Mouse (Mus musculus) brain, embryonic 14.5 days (tissue): ENCODE measurements around the gene Jup. TPM values are rescaled to one million over a fixed set of nuclear protein-coding genes. Genes with fewer than 3 reads are reported as not detected.

ENCODE experiments used
- DNase-seq: peaks from one replicate; pipeline ENCODE4 v3.0.0-alpha.2; 2011; ENCODE audit warnings: low read depth
- CTCF ChIP-seq: fragments of 200-500 bp; IDR thresholded peaks from 2 replicates; pipeline ENCODE4 v1.5.1; 2012; ENCODE audit warnings: inconsistent platforms, mild to moderate bottlenecking, moderate library complexity, borderline replicate concordance; ENCODE audit not compliant: insufficient read depth, insufficient read length; ENCODE audit errors: extremely low read depth
- POLR2A ChIP-seq: fragments of 200-500 bp; IDR thresholded peaks from 2 replicates; pipeline ENCODE4 v1.6.1; 2012; ENCODE audit warnings: mild to moderate bottlenecking, inconsistent platforms, borderline replicate concordance; ENCODE audit not compliant: poor library complexity, insufficient read depth, insufficient read length, severe bottlenecking; ENCODE audit errors: extremely low read depth
- polyA plus RNA-seq: library from polyadenylated mRNA; depleted of rRNA; stranded (reverse); fragments of >200 nt; gene quantifications from 2 replicates; pipeline ENCODE4 v1.2.3, GENCODE M21; 2012

The Jup gene
- polyA plus RNA-seq, 1 experiment, result 94.2 TPM

DNA sequence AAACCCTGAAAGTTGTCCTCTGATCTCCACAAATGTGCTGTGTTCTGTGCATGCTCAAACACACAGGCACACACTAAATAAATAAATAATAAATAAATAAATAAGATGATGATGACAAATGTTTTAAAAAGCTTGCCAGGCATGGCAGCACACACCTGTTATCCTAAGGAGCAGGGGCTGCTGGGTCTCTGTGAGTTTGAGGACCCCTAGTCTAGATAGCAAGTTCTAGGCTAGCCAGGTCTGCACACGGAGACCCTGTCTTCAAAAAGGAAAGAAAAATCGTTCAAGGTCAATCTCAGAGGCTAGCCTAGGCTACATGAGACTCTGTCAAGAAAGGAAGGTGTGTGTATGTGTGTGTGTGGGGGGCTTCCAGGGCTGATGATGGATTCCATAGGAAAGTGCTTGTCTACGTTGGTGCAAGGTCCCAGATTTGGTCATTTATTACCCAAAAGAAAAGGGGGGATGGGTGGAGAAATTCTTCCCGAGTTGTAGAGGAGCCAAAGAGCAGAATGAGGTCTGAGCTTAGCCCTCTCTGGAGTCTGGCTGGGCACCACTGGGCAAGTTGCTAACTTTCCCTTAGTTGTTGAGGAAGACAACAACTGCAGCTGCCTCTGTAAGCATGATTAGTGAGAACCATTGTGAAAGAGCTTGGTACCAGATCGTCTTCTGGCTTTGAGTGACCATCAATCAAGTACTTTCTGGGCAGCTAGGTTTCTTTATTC lies 3.0 kb downstream of the Jup start:
- no peak for TF ChIP-seq CTCF
- DNase-seq, result no peak

DNA sequence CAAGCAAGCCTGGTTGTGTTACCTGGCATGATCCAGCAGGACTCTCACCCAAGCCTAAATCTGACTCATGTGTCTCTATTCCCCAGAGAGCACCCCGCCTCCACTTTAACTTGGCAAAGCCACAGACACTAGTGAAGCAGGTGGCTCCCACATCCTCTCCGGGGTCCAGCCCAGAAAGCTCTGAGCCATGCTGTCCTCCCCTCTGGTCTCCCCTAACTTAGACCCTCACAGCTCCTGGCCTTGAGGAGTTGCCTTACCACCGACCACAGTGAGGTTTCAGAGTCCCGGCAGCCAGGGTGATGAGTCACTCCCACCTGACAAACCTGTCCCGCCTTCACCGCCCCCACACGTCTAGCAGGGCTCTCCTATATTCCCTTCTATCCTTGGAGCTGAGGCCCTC lies 3.8 kb downstream of the Jup start:
- TF ChIP-seq POLR2A (no peak), CTCF (no peak)
- no peak for DNase-seq

DNA sequence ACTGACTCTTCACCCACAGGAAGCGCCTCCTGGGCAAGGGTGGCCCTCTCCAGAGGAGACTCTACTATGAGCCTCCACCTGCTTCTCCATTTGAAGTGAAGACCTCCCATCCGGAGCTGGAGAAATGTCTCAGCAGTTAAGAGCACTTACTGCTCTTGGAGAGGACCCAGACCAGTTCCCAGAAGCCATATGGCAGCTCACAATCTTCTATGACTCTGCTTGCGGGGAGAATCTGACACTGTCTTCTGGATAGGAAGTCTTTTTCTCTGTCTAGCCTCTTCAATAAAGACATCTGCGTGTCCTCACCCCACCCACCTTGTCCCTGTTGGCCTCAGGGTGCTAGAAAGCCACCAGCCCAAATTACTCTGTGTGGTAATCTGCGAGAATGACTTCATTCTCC lies 4.6 kb downstream of the Jup start:
- DNase-seq, result no peak
- no peak for TF ChIP-seq CTCF
- TF ChIP-seq POLR2A, result no peak

DNA sequence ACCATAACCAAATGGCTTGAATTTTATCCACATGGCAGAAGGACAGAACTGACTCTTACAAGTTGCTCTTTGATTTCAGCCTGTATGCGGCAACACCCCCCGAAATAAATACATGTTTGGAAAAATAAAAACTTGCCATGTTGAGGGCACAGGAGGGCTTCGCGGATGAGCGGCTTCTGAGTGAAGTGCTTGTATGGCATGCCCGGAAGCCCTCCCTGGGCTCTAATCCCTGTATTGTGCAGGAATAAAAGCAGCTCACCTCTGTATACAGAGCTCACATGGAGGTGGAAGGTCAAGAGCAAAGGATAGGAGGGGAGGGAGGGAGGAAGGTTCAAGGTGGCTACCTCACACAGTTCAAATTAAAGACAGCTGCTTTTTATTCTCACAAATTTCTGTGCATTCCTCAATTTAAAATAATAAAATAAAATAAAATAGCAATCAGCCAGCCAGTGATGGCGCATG lies 5.6 kb downstream of the Jup start:
- no peak for TF ChIP-seq POLR2A
- no peak for TF ChIP-seq CTCF
- DNase-seq, result no peak

DNA sequence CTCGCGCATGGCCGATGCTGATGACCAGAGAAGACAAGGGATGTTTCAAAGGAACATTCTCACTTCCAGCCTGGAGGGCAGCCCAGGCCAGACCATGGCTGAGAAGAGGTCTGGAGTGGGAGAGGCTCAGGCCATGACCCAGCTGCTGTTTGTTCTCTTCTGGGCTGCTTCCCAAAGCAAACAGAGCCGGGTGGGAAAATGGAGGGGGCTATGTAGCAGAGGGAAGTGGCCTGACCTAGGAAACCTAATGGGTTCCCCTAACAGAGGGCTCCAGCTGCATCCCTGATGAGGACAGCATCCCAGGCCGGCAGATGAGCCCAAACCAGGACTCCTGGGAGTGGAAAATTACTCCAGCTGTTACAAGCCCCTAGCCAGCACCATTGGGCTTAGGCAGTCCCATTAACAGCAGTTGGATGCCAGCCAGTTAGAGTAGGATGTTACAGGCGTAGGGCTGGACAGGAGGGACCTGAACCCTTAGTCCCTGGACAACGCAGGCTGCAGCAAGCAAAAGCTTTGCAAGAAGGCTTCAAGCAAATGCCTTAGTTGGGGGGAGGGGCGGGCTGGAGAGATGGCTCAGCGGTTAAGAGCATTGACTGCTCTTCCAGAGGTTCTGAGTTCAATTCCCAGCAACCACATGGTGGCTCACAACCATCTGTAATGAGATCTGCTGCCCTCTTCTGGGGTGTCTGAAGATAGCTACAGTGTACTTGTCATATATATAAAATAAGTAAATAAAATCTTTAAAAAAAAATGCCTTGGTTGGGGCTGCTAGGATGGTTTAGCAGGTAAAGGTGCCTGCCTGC lies 6.3 kb downstream of the Jup start:
- peak; percentile 51 for DNase-seq
- TF ChIP-seq CTCF, result no peak
- TF ChIP-seq POLR2A, result no peak

DNA sequence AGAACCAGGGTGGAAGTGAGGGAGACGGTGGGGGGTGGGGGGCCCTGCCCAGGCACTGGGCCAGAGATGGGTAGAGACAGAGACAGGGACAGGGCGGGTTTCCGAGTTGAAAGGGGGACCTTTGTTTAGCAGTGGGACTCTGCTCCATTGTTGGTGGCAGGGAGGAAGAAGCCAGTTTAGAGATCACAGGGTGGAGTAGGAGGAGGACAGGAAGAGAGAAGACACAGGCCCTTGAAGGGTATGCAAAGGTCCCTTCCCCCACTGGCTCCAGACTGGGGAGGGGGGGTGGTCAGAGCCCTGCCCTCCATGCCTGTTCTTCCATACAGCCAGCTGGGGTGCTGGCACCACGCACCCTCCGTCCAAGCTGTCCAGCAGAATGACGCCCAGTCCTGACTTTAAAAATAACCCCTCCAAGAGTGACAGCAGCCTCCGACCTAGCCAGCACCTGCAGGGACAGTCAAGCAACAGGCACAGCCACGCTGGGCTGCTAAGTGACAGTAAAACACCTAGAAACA lies 7.6 kb downstream of the Jup start:
- no peak for DNase-seq
- TF ChIP-seq CTCF (no peak), POLR2A (no peak)

DNA sequence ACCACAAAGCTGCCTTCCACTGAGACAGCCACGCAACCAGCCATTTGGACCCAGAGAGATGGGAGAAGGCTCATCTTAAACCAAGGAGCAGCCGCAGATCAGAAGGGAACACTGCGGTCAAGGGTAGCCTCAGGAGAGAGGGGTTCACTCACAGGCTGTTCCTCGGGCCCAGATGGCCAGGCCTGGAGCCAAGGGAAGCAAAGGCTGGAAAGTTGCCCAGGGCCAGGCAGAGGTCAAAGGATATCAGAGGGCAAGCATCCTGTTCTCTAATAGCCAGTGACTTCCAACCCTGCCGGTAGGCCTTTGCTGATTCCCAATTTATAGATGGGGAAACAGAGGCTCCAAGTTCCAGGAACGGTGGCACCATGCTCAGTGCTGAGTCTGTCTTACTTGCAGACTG lies 9.0 kb downstream of the Jup start:
- TF ChIP-seq POLR2A, result no peak
- no peak for TF ChIP-seq CTCF
- no peak for DNase-seq

DNA sequence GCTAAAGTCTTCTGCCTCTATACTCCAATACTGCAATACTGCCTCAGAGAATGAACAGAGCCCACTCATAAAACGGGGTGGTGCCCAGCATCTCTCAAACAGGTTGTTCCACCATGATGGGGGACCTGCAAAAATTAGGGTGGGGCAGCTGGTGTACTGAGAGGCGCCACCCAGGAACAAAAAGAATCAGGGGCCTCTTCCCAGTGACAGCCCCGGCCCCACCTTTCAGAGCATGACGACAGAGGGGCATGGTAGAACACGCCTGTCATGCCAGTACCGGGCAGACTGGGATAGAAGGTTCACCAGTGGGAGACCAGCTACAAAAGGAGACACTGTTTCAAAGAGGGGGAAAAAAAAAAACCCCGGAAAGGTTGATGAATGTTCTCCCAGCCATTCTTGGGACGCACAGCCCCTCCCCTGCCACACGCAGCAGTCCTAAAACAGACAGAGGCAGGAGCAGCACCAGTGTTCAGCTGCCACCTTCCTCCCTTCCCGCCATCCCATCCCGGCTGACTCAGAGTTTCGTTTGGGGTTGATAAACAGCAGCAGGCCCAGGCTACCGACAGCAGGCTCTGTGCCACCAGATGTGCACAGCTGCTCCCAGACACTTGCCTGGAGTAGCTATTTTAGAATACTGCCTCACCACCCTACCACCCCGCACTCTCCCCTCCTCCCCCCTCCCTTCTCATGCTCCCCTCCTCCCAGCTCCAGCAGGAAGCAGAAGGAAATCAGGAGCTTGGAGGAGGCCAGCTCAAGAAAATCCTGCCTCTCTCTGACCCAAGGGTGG lies 9.8 kb downstream of the Jup start:
- TF ChIP-seq POLR2A (no peak), CTCF (no peak)
- DNase-seq, result peak; percentile 48

DNA sequence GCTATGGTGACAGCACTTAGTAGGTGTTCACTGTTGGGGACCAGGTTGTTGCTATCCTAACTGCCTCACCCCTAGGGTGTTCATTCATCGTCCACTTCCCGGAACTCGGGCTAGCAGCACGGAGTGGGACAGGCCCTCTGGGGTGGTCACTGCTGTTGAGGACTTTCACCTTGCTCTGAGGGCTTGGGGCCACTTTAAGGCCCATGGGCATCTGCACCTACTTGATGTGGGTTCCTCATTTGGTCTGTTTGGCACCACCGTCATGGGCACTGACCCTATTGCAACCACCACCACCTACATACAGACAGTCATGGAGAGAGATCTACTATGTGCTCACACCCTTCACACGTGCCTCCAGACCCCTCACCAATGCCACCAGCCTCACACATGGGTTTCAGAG lies 10.5 kb downstream of the Jup start:
- TF ChIP-seq CTCF (no peak), POLR2A (no peak)
- no peak for DNase-seq

DNA sequence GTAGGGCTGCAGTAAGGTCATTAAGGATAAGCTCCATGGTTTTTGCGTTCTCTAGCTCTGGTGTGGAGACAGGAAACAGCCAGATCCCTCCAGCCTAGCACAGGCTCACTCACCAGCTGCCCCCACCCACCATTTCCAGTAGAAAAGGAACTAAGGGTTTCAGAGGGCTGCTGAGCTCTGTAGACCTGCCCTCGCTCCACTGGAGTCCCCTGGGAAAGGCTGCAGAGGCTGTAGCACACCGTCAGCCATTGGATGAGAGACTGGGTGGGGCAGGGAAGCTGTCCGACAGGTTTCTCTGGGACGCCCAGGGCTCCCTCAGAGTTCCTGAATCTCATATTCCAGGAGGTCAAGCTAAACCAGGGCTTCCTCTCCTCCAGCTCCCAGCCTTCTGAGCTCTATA lies 11.0 kb downstream of the Jup start:
- DNase-seq, result no peak
- TF ChIP-seq CTCF, result no peak
- no peak for TF ChIP-seq POLR2A

DNA sequence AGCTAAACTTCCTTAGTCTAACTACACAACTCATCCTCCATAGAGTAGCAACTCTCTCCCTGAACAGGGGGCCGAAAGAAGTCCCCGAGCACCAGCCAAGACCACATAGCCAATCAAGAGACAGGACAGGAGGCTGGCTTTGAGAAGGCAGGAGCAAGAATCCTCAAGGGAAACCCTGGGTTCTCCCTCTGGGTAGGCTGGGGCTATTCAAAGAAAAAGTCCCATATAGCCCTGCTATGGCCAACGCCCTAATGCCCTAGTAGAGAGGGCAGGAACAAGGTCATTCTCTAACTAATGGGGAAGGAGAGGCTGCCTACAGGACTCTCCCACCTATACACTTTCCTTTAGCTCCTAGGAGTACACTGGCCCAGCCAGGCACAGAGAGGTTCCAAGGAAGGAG lies 12.5 kb downstream of the Jup start:
- no peak for TF ChIP-seq CTCF
- no peak for TF ChIP-seq POLR2A
- DNase-seq, result no peak
